Mouse (Mus musculus) intestine, postnatal 0 days (tissue): ENCODE results near the gene Atxn7. TPM values are rescaled to one million over a fixed set of nuclear protein-coding genes. Genes with fewer than 3 reads are reported as not detected.

Source experiments
- ATAC-seq: fragments of 200-750 bp; cut with Nextera tagmentation; 2 replicates; pipeline ENCODE4 v1.8.0; 2017; ENCODE audit warnings: mild to moderate bottlenecking, moderate TSS enrichment, moderate library complexity
- H3K27ac ChIP-seq: fragments of 300-500 bp; sonication (generic); 2 replicates; pipeline ENCODE4 v1.5.1; 2014; ENCODE audit warnings: mild to moderate bottlenecking, low read depth, low read length, moderate library complexity
- H3K27me3 ChIP-seq: fragments of 300-500 bp; sonication (generic); replicated peaks from 2 replicates; pipeline ENCODE4 v1.6.1; 2014; ENCODE audit warnings: low read length, mixed read lengths; ENCODE audit not compliant: control insufficient read depth, insufficient read depth
- H3K36me3 ChIP-seq: fragments of 300-500 bp; sonication (generic); 2 replicates; pipeline ENCODE4 v1.6.1; 2014; ENCODE audit warnings: mild to moderate bottlenecking, moderate library complexity; ENCODE audit not compliant: control insufficient read depth, insufficient read depth
- H3K4me1 ChIP-seq: fragments of 300-500 bp; sonication (generic); replicated peaks from 2 replicates; pipeline ENCODE4 v1.6.1; 2014; ENCODE audit warnings: antibody characterized with exemption, low read length, mixed read lengths; ENCODE audit not compliant: control insufficient read depth, insufficient read depth
- H3K4me2 ChIP-seq: fragments of 300-500 bp; sonication (generic); replicated peaks from 2 replicates; pipeline ENCODE4 v1.6.1; 2014; ENCODE audit warnings: low read depth, mild to moderate bottlenecking, moderate library complexity
- H3K4me3 ChIP-seq: fragments of 300-500 bp; sonication (generic); 2 replicates; pipeline ENCODE4 v1.5.1; 2014; ENCODE audit warnings: low read depth, low read length
- H3K9ac ChIP-seq: fragments of 300-500 bp; sonication (generic); 2 replicates; pipeline ENCODE4 v1.6.1; 2014; ENCODE audit warnings: mild to moderate bottlenecking, low read depth, low read length
- H3K9me3 ChIP-seq: fragments of 300-500 bp; sonication (generic); 2 replicates; pipeline ENCODE4 v1.6.1; 2016; ENCODE audit warnings: mixed run types; ENCODE audit not compliant: control insufficient read depth
- CTCF ChIP-seq: sonication (generic); IDR thresholded peaks from 2 replicates; pipeline ENCODE4 v1.5.1; 2016; ENCODE audit warnings: low read depth, mild to moderate bottlenecking, control low read depth, antibody characterized with exemption, moderate library complexity
- WGBS: fragments of 180-500 bp; shearing (Covaris S2); extraction: QIAGEN DNeasy Blood & Tissue Kit; methylation state at CpG from one replicate; pipeline ENCODE4 v1.1.7; 2014; 5-methylcytosine and 5-hydroxymethylcytosine counted together
- polyA plus RNA-seq: library from polyadenylated mRNA; unstranded; fragments of >200 nt; fragmentation: Nextera tagmentation; extraction: Ambion mirVana; gene quantifications from 2 replicates; pipeline ENCODE4 v1.2.1, GENCODE M21; 2015

Atxn7 gene
- polyA plus RNA-seq = 3.8 and 4.8 TPM in 2 replicates

- no peak for TF ChIP-seq CTCF
- Histone ChIP-seq H3K27me3 (no peaks in the 10 kb centered on the region), H3K36me3 (no peaks in the 10 kb centered on the region), H3K4me1 (0 out of 2 replicates have a peak, but pooled peaks cover 3% of the 10 kb centered on the region), H3K27ac (peak within 1 kb of the TSS; percentile 93), H3K4me2 (peak within 1 kb of the TSS; percentile 78), H3K4me3 (peak within 1 kb of the TSS; percentile 96), H3K9ac (peak within 1 kb of the TSS; percentile 94), H3K9me3 (no peaks in the 10 kb centered on the region)
- peak; percentile 84 for ATAC-seq
- 1% methylated on average over 36 of the region's 56 CpGs for WGBS
These were observed at the start of gene Atxn7, which contains the start of gene Thoc7 for GRCm38 (mm10) chr14:13961401-13962112. TSS of gene Atxn7 (plus strand) at chr14:13961440. TSS of gene Thoc7 (minus strand) at chr14:13961852.

DNA sequence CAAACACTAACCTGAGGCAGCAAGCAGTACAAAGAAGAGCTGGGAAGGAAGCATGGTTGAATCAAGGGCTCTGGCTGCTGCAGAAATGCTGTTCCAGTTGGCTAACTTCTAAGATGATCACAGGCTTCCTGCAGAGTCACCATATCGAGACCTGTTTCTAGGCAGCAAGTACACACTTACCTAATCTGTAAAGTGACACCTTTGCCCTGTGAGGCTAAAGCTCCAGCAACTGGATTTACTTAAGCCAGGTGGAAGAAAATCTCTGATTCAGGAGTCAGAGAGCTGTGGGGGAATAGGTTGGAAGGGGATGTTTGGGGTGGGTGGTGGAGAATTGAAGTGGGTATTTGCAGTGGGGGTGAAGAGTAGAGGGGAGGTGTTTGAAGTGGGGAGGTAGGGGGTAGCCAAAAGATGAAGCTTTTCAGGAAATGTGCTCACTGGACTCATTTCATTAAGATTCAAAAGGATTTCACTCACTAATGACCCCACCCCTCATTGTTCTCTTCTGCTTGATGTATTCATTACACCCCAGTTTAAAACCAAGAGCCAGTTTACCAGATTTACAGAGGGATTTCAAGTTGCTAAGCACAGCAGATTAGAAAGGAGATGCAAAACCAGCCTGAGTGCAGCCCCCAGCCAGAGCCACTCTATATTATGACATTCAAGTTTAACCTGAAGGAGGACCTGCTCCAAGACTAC lies 46.7 kb upstream of the Atxn7 start, which contains the start of gene Gm281:
TSS of gene Gm281 (minus strand) at position 92 of the 696 bp plus-strand sequence.
- no peak within 1 kb of the TSS for H3K4me3 ChIP-seq
- no peak for ATAC-seq
- no peaks in the 10 kb centered on the region for H3K36me3 ChIP-seq
- H3K27me3 ChIP-seq = no peaks in the 10 kb centered on the region
- H3K9ac ChIP-seq = no peak within 1 kb of the TSS
- H3K27ac ChIP-seq = no peak within 1 kb of the TSS
- WGBS = 31% methylated on average over 1 of the region's 1 CpGs
- no peaks in the 10 kb centered on the region for H3K4me1 ChIP-seq
- no peak for TF ChIP-seq CTCF
- H3K9me3 ChIP-seq = no peaks in the 10 kb centered on the region
- no peak within 1 kb of the TSS for H3K4me2 ChIP-seq

GRCm38 (mm10) chr14:13915207-13915606 lies 46.0 kb upstream of the Atxn7 start:
- no peak for TF ChIP-seq CTCF
- H3K27me3 ChIP-seq = no peaks in the 10 kb centered on the region
- WGBS = 38% methylated on average over 4 of the region's 4 CpGs
- H3K27ac ChIP-seq = no peak overlapping the region
- no peak overlapping the region for H3K4me2 ChIP-seq
- no peak overlapping the region for H3K9ac ChIP-seq
- ATAC-seq = peak; percentile 54; the same call in 1 of the 2 replicates
- no peaks in the 10 kb centered on the region for H3K36me3 ChIP-seq
- no peak overlapping the region for H3K4me3 ChIP-seq
- no peaks in the 10 kb centered on the region for H3K4me1 ChIP-seq
- no peaks in the 10 kb centered on the region for H3K9me3 ChIP-seq

- no peak overlapping the region for H3K9ac ChIP-seq
- no peaks in the 10 kb centered on the region for H3K9me3 ChIP-seq
- no peaks in the 10 kb centered on the region for H3K36me3 ChIP-seq
- no peak overlapping the region for H3K4me3 ChIP-seq
- H3K4me1 ChIP-seq = no peaks in the 10 kb centered on the region
- H3K27me3 ChIP-seq = no peaks in the 10 kb centered on the region
- no peak overlapping the region for H3K4me2 ChIP-seq
- no peak for ATAC-seq
- 86% methylated on average over 10 of the region's 10 CpGs for WGBS
- TF ChIP-seq CTCF = no peak
- H3K27ac ChIP-seq = no peak overlapping the region
These were observed 44.0 kb upstream of the Atxn7 start for GRCm38 (mm10) chr14:13917208-13917607.

GRCm38 (mm10) chr14:13917630-13918029 lies 43.6 kb upstream of the Atxn7 start:
- Histone ChIP-seq H3K4me2 (no peak overlapping the region), H3K9ac (no peak overlapping the region), H3K27ac (no peak overlapping the region), H3K36me3 (no peaks in the 10 kb centered on the region), H3K27me3 (no peaks in the 10 kb centered on the region), H3K4me1 (no peaks in the 10 kb centered on the region), H3K4me3 (no peak overlapping the region), H3K9me3 (no peaks in the 10 kb centered on the region)
- TF ChIP-seq CTCF = peak; percentile 93
- no peak for ATAC-seq
- WGBS = 33% methylated on average over 3 of the region's 3 CpGs
